Mouse (Mus musculus) thymus, adult 2 months (tissue): Measurements from ENCODE around the gene Pik3r5.

ENCODE experiments used
- CTCF ChIP-seq: fragments of 200-500 bp; IDR thresholded peaks from 2 replicates; pipeline ENCODE4 v1.5.1; 2012; ENCODE audit warnings: mild to moderate bottlenecking, control low read depth, low read length, moderate library complexity, borderline replicate concordance; ENCODE audit not compliant: control insufficient read depth, poor library complexity, insufficient read depth; ENCODE audit errors: extremely low read depth
- POLR2A ChIP-seq: fragments of 200-500 bp; IDR thresholded peaks from 2 replicates; pipeline ENCODE4 v1.6.1; 2012; ENCODE audit warnings: mild to moderate bottlenecking, low read length, control low read depth, moderate library complexity; ENCODE audit not compliant: control insufficient read depth, poor library complexity, insufficient read depth; ENCODE audit errors: extremely low read depth

DNA sequence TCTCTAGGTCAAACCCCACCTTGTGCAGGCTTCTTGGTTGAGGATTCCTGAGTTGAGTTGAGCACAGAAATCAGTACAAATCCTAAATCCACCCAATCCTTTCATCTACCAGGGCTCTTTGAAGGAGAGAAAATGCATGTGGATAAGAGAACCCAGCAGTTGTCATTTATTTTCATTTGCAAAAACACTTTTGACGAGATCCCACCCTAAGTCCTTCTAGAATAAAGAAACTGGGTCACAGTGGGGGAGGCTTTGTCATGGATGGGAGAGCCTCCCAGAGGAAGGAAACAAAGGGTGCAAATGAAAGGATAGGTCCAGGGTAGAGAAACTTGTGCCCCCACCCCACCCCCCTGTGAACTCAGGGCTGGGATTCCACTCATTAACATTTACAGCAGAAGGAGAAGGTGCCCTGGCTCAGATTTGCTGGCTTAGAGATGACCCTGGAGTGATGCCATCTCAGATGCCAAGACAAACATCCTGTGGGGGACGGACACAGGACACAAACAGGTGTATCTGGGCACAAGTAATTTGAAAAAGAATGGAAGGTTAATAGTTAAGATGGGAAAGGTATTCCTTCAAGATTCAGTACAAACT, 37.9 kb upstream of the Pik3r5 start:
- TF ChIP-seq CTCF (no peak), POLR2A (no peak)
